Mouse (Mus musculus) forebrain, embryonic 11.5 days (tissue): ENCODE measurements at regions not wholly inside any gene's neighbourhood (a gene's known extent, or its start where the extent isn't known, plus 50 kb on each side); places are given as distances from the start of the nearest gene placed in this dataset.
A peak's percentile ranks its signal among the peaks of the same experiment; 100 is the strongest.

Experiments used
- ATAC-seq: fragments of 200-750 bp; cut with Nextera tagmentation; replicated peaks from 2 replicates; pipeline ENCODE4 v1.8.0; 2017; ENCODE audit warnings: moderate TSS enrichment; ENCODE audit not compliant: low FRiP score
- DNase-seq: peaks from one replicate; pipeline ENCODE4 v3.0.0-alpha.2; 2017; ENCODE audit warnings: low spot score
- H3K27ac ChIP-seq: fragments of 300-500 bp; sonication (generic); 2 replicates; pipeline ENCODE4 v1.5.1; 2014; ENCODE audit warnings: low read depth, low read length
- H3K27me3 ChIP-seq: fragments of 300-500 bp; sonication (generic); 2 replicates; pipeline ENCODE4 v1.6.1; 2014; ENCODE audit warnings: mild to moderate bottlenecking, low read length, mixed read lengths; ENCODE audit not compliant: control insufficient read depth, insufficient read depth
- H3K36me3 ChIP-seq: fragments of 300-500 bp; sonication (generic); 2 replicates; pipeline ENCODE4 v1.6.1; 2014; ENCODE audit warnings: mild to moderate bottlenecking, low read length, moderate library complexity, mixed read lengths; ENCODE audit not compliant: control insufficient read depth, insufficient read depth
- H3K4me1 ChIP-seq: fragments of 300-500 bp; sonication (generic); replicated peaks from 2 replicates; pipeline ENCODE4 v1.6.1; 2014; ENCODE audit warnings: low read length, mixed read lengths; ENCODE audit not compliant: control insufficient read depth, insufficient read depth
- H3K4me2 ChIP-seq: fragments of 300-500 bp; sonication (generic); 2 replicates; pipeline ENCODE4 v1.6.1; 2014; ENCODE audit warnings: low read depth, mild to moderate bottlenecking, low read length, moderate library complexity, mixed read lengths; ENCODE audit not compliant: severe bottlenecking
- H3K4me3 ChIP-seq: fragments of 300-500 bp; sonication (generic); 2 replicates; pipeline ENCODE4 v1.5.1; 2014; ENCODE audit warnings: low read depth, low read length
- H3K9ac ChIP-seq: fragments of 300-500 bp; sonication (generic); 2 replicates; pipeline ENCODE4 v1.6.1; 2014; ENCODE audit warnings: low read length
- H3K9me3 ChIP-seq: fragments of 300-500 bp; sonication (generic); 2 replicates; pipeline ENCODE4 v1.6.1; 2016; ENCODE audit warnings: low read length, mixed read lengths; ENCODE audit not compliant: control insufficient read depth
- WGBS: fragments of 180-500 bp; shearing (Covaris S2); extraction: QIAGEN DNeasy Blood & Tissue Kit; methylation state at CpG from one replicate; pipeline ENCODE4 v1.1.7; 2014; 5-methylcytosine and 5-hydroxymethylcytosine counted together

DNA sequence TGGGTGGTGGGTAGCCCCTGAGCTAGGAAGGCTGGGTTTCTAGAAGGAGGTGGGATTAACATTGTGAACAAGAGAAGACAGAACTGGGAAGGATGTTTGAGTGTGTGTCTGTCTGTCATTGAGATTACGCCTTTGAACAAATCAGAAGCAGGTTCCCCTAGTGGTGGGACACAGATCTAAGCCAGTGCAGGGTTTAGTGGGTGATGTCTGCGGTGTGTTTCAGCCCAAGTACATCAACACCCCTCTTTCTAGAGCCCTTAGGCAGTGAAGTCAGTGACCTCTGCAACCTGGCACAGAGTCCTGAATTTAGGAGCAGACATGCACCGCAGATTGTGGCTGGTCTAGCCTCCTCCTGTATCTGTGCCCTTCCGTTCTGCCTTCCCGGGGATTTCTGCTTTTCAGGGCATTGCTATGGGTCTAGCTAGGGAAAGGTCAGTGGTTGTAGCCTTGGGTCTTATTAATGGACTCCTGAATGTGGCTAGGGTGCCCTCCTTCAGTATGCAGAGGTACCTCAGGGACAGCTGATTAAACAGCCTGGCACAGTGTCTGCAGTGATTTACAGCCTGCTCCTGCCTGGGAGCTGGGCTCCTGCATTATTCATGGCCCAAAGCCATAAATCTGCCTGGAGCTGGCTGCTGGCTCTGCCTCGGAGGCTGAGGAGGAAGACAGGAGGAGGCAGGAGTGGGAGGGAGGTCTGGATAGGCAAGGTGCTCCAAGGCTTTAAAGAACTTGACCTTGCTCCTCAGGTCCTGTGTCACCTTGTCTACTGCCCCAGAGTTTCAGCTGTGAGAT lies 264.3 kb downstream of the Dysf start:
- 82% methylated on average over 6 of the region's 6 CpGs for WGBS
- H3K9me3 ChIP-seq = no peaks in the 10 kb centered on the region
- DNase-seq = peak; percentile 45
- H3K4me1 ChIP-seq = no peaks in the 10 kb centered on the region
- no peak overlapping the region for H3K9ac ChIP-seq
- no peaks in the 10 kb centered on the region for H3K36me3 ChIP-seq
- H3K4me3 ChIP-seq = no peak overlapping the region
- no peak for ATAC-seq
- no peak overlapping the region for H3K4me2 ChIP-seq
- no peak overlapping the region for H3K27ac ChIP-seq
- H3K27me3 ChIP-seq = no peaks in the 10 kb centered on the region

DNA sequence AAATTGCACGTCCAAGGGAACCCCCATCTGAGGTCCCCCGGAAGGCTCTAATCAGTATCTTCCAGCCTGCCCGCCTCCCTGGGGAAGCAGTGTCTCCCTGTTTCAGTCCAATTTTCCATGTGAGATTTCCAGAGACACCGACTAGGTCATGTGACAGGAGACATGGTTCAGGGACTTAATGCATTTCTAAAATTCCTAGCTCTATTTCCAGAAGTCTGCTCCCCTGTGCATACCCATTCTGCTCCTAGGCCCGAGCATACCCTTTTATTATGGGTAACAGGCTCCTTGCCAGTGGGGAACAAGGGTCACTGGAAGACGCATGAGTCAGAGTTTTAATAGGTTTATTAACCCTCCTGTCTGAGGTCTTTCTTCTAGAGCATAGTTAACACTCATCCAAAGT lies 263.6 kb downstream of the Dysf start:
- Histone ChIP-seq H3K4me2 (no peak overlapping the region), H3K4me3 (no peak overlapping the region), H3K27me3 (no peaks in the 10 kb centered on the region), H3K9me3 (no peaks in the 10 kb centered on the region), H3K4me1 (no peaks in the 10 kb centered on the region), H3K9ac (no peak overlapping the region), H3K36me3 (no peaks in the 10 kb centered on the region), H3K27ac (no peak overlapping the region)
- ATAC-seq (no peak), DNase-seq (peak; percentile 26)
- 80% methylated on average over 6 of the region's 6 CpGs for WGBS

DNA sequence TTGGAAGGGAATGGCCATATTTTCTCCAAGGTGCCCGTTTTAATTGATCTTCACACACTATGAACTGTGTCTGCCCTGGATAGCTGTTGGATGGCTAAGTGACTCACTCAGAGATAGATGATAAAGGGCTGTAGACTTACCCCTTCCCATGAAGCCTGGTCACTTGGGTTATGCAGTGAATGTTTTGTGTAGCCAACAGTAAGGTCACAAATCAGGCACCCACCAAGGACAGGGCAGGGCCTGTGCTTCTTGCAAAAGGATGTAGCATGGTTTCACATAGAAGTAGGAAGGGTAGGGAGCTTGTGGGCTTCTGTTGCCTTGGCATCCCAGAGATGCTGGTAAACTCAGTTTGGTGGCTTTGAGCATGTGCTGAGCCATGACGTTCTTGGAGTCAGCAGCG lies 263.1 kb downstream of the Dysf start:
- DNase-seq = peak; percentile 21
- no peak for ATAC-seq
- H3K27ac ChIP-seq = no peak overlapping the region
- H3K36me3 ChIP-seq = no peaks in the 10 kb centered on the region
- WGBS = 78% methylated on average over 3 of the region's 3 CpGs
- no peaks in the 10 kb centered on the region for H3K27me3 ChIP-seq
- H3K9me3 ChIP-seq = no peaks in the 10 kb centered on the region
- H3K4me2 ChIP-seq = no peak overlapping the region
- no peak overlapping the region for H3K4me3 ChIP-seq
- no peaks in the 10 kb centered on the region for H3K4me1 ChIP-seq
- no peak overlapping the region for H3K9ac ChIP-seq

DNA sequence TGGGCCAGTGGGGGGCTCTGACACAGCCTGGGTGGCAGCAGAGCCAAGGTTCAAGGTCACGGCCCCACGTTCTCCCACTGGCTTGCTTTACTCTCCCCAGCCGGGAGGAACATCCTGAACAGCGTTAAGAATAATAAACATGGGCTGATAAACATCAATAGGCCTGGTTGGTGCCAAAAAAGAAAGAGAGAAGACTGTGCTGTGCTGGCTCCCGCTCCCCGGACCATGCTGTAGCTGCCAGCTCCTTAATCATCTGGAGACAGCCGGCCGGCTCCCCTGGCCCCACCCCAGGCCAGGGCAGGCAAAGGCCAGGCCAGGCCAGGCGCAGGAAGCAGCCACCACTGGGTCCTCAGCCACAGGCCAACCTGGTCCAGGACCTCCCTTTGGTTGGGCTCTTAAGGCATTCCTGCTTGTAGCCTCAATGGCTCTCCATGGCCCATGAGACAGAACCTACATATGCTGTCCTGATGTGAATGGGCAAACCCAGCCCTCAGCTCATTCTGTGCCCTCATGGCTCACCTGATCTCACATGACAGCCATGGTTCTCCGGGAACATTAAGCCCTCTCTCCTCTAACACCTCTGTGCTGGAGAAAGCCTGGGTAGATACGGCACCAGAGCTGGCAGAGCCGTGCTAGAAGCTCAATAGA lies 262.3 kb downstream of the Dysf start:
- Histone ChIP-seq H3K27ac (no peak overlapping the region), H3K27me3 (no peaks in the 10 kb centered on the region), H3K9ac (no peak overlapping the region), H3K4me2 (no peak overlapping the region), H3K9me3 (no peaks in the 10 kb centered on the region), H3K36me3 (no peaks in the 10 kb centered on the region), H3K4me1 (no peaks in the 10 kb centered on the region), H3K4me3 (no peak overlapping the region)
- WGBS = 76% methylated on average over 12 of the region's 12 CpGs
- DNase-seq (peak; percentile 45), ATAC-seq (no peak)

DNA sequence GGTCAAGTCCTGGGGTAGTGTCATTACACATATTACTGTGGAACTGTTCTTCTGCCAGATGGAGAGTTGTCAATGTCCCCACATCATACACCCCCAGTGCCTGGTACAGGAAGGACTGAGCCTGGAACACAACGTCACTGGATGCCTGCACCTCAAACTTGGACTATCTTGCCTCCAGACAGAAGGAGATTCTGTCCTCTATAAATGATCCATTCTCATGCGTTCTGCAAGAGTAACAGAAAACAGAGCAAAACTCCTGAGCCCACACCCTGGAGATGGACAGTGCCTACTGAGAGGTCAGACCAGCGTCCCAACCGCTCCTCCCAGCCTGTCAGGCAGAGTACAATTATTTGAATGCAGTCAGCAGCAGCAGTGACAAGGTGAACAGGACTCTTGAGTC lies 261.1 kb downstream of the Dysf start:
- WGBS = 83% methylated on average over 4 of the region's 4 CpGs
- no peak overlapping the region for H3K9ac ChIP-seq
- DNase-seq (no peak), ATAC-seq (no peak)
- no peaks in the 10 kb centered on the region for H3K36me3 ChIP-seq
- no peak overlapping the region for H3K4me3 ChIP-seq
- no peaks in the 10 kb centered on the region for H3K9me3 ChIP-seq
- no peaks in the 10 kb centered on the region for H3K27me3 ChIP-seq
- no peaks in the 10 kb centered on the region for H3K4me1 ChIP-seq
- H3K27ac ChIP-seq = no peak overlapping the region
- no peak overlapping the region for H3K4me2 ChIP-seq

DNA sequence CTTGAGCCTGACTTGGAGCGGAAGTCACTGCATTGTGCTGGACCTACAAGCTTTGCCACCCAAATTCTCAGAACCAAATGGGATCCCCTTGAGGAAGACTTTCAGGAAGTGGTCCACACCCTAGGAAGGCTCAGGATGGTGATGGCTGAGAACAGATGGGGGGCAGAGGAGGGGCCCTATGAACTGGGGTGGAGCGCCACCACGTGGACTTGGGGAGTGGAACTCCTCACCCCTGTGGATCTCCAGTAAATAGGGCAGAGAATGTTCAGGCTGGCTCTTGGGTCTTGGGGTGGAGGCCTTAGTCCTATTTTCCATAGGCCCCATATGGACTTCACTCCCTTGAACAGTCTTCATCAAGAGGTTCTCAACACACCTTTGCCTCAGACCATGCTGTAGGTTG lies 260.6 kb downstream of the Dysf start:
- ATAC-seq (no peak), DNase-seq (peak; percentile 37)
- Histone ChIP-seq H3K4me3 (no peak overlapping the region), H3K9ac (no peak overlapping the region), H3K27me3 (no peaks in the 10 kb centered on the region), H3K9me3 (no peaks in the 10 kb centered on the region), H3K4me1 (no peaks in the 10 kb centered on the region), H3K4me2 (no peak overlapping the region), H3K27ac (no peak overlapping the region), H3K36me3 (no peaks in the 10 kb centered on the region)
- WGBS = 66% methylated on average over 3 of the region's 3 CpGs

DNA sequence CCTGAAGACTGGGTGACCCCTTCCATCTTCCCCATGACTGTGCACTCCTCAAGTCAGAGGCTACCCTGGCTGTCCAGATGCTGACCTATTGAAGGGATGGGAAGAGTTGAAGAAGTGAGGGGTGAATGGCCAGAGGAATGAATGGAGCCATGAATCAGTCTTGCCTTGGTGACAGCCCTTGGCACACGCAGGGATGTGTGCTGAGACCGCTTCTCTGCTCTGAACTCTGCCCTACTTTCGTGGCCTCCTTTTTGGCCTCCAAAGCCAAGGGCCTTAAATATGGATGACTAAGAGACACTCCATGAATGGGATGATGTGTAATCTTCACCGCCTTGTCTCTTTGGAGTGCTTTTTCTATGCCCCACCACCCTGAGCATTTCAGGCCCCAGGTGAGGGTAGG lies 259.7 kb downstream of the Dysf start:
- no peak overlapping the region for H3K4me2 ChIP-seq
- 90% methylated on average over 4 of the region's 4 CpGs for WGBS

DNA sequence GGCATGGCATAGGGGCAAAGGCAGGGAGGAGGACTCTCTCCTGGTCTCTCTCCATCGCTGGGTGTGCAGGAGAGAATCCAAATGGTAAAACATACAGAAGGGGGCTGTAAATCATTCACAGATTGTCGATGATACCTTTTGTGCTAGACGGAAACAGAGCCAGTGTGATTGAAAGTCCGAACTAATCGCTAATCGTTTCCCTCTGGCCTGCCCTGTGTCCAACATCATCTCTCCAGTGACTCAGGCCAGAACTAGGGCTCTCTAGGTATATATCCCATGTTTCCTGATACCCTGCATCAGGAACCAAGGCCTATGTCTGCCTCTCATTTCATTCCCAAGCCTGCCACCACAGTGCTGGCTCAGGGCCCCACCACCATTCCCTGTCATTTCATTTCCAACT lies 259.1 kb downstream of the Dysf start:
- WGBS = 85% methylated on average over 6 of the region's 6 CpGs

More for the DNA sequence above, 259.7 kb downstream of the Dysf start:
- Histone ChIP-seq H3K4me3 (no peak overlapping the region), H3K9ac (no peak overlapping the region), H3K27ac (no peak overlapping the region), H3K9me3 (no peaks in the 10 kb centered on the region), H3K27me3 (no peaks in the 10 kb centered on the region), H3K36me3 (no peaks in the 10 kb centered on the region), H3K4me1 (no peaks in the 10 kb centered on the region)
- ATAC-seq = no peak
- peak; percentile 33 for DNase-seq

DNA sequence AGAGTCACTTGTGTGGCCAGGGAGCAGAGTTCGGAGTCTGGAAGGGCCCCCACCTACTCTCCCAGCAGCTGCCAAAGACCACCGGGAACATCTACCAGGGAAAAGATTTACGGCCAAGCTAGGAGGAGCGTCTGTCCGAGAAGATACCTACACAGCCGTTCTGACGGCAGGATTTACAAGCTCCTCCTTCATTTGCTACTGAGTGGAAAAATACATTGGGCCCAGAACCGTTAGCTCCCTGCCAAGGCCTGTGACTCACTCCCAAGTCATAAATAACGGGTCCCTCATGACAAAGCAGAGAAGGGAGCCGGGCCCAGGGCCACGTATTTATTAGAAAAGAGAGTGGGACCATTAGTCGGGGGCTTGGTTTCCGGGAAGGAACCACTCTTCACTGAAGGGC lies 258.3 kb downstream of the Dysf start:
- H3K4me3 ChIP-seq = no peak overlapping the region
- WGBS = 88% methylated on average over 13 of the region's 13 CpGs

More for the DNA sequence above, 259.1 kb downstream of the Dysf start:
- Histone ChIP-seq H3K36me3 (no peaks in the 10 kb centered on the region), H3K4me1 (no peaks in the 10 kb centered on the region), H3K9me3 (no peaks in the 10 kb centered on the region), H3K27me3 (no peaks in the 10 kb centered on the region), H3K4me2 (no peak overlapping the region), H3K9ac (no peak overlapping the region), H3K4me3 (no peak overlapping the region), H3K27ac (no peak overlapping the region)
- DNase-seq = no peak
- no peak for ATAC-seq

More for the DNA sequence above, 258.3 kb downstream of the Dysf start:
- Histone ChIP-seq H3K9me3 (no peaks in the 10 kb centered on the region), H3K4me1 (no peaks in the 10 kb centered on the region), H3K27ac (no peak overlapping the region), H3K27me3 (no peaks in the 10 kb centered on the region), H3K36me3 (no peaks in the 10 kb centered on the region), H3K4me2 (no peak overlapping the region), H3K9ac (no peak overlapping the region)
- ATAC-seq (no peak), DNase-seq (peak; percentile 25)
